ENCODE assay signal across 21 mouse cellular contexts in genomic region chr17:83482817-83483536, GRCm38 (mm10). TPM values are rescaled to one million over a fixed set of nuclear protein-coding genes. Genes with fewer than 3 reads are reported as not detected.
DNase-seq lines count a peak whose midpoint lies in the region; ATAC-seq and TF ChIP-seq lines count a peak whose summit lies in the region.
"Had no signal": no experiment of that assay in that cellular context is flagged by ENCODE, and none has a peak within 500 bp of the region (broad histone marks: within the 10 kb centered on the region; RNA-seq: fewer than 3 reads in every experiment).

No protein-coding gene starts in this region.

- 91% methylated on average over 7 of the region's 7 CpGs for WGBS in kidney, embryonic 14.5 days
- WGBS in intestine, embryonic 15.5 days = 75% methylated on average over 7 of the region's 7 CpGs
- WGBS in cerebellum, adult 2 months = 92% methylated on average over 7 of the region's 7 CpGs

- no peaks in the 10 kb centered on the region for H3K9me3 ChIP-seq in kidney, embryonic 14.5 days (ENCODE audit: control insufficient read depth, low read length)
- H3K9me3 ChIP-seq in intestine, embryonic 15.5 days = no peaks in the 10 kb centered on the region
- H3K9me3 ChIP-seq: embryonic facial prominence, embryonic 13.5 days; forebrain, embryonic 12.5 days; G1E; heart, embryonic 15.5 days; hindbrain, embryonic 13.5 days had no signal

- DNase-seq in kidney, adult 9 months = peak; percentile 36
- peak; percentile 30 for DNase-seq in A20 (ENCODE audit: low read depth, low spot score)
- DNase-seq in yolk sac, embryonic 10.5 days (ENCODE audit: low spot score) = peak; percentile 82
- DNase-seq in cerebellum, adult 2 months = no peak
- DNase-seq: adrenal gland, adult 8-10 months; adrenal gland, postnatal 36 days; B cell, adult 2 months; cerebellum, adult 8-10 months; cerebellum, postnatal 25 days; gastrocnemius, postnatal 10 days; heart, adult 2 months; heart, postnatal 14 days had no signal

- no peaks in the 10 kb centered on the region for H3K27me3 ChIP-seq in kidney, embryonic 14.5 days (ENCODE audit: control insufficient read depth, insufficient read depth, low read length)
- no peaks in the 10 kb centered on the region for H3K27me3 ChIP-seq in intestine, embryonic 15.5 days (replicated peaks)
- no peaks in the 10 kb centered on the region for H3K27me3 ChIP-seq in cerebellum, adult 2 months (ENCODE audit: control insufficient read depth, insufficient read depth, low read length)
- H3K27me3 ChIP-seq: embryonic facial prominence, embryonic 13.5 days; forebrain, embryonic 12.5 days; heart, embryonic 15.5 days; hindbrain, embryonic 13.5 days had no signal

- H3K4me2 ChIP-seq in kidney, embryonic 14.5 days (replicated peaks; ENCODE audit: low read depth, low read length) = no peak overlapping the region
- H3K4me2 ChIP-seq in intestine, embryonic 15.5 days (replicated peaks) = no peak overlapping the region
- H3K4me2 ChIP-seq: embryonic facial prominence, embryonic 13.5 days; forebrain, embryonic 12.5 days; heart, embryonic 11.5 days; heart, embryonic 15.5 days; hindbrain, embryonic 13.5 days had no signal

- TF ChIP-seq CTCF in cerebellum, adult 2 months (IDR thresholded peaks at IDR 0.05; ENCODE audit: borderline replicate concordance, insufficient read depth, low read depth, low read length) = no peak

- ATAC-seq in kidney, embryonic 14.5 days (ENCODE audit: low FRiP score, low TSS enrichment) = no peak
- peak; percentile 86 for ATAC-seq in intestine, embryonic 15.5 days
- ATAC-seq: forebrain, embryonic 16.5 days had no signal

- peaks cover 36% of the 10 kb centered on the region for H3K36me3 ChIP-seq in kidney, embryonic 14.5 days (ENCODE audit: control insufficient read depth, insufficient read depth, low read length)
- H3K36me3 ChIP-seq in intestine, embryonic 15.5 days = peaks cover 14% of the 10 kb centered on the region

- H3K4me1 ChIP-seq in kidney, embryonic 14.5 days (ENCODE audit: control insufficient read depth, insufficient read depth, low read length) = 0 out of 2 replicates have a peak, but pooled peaks cover 7% of the 10 kb centered on the region
- no peaks in the 10 kb centered on the region for H3K4me1 ChIP-seq in intestine, embryonic 15.5 days (replicated peaks)
- no peaks in the 10 kb centered on the region for H3K4me1 ChIP-seq in cerebellum, adult 2 months (ENCODE audit: control insufficient read depth, insufficient read depth, low read length)
- H3K4me1 ChIP-seq: embryonic facial prominence, embryonic 13.5 days; heart, embryonic 15.5 days had no signal

- no peak overlapping the region for H3K9ac ChIP-seq in kidney, embryonic 14.5 days (ENCODE audit: low read depth, low read length)
- H3K9ac ChIP-seq in intestine, embryonic 15.5 days = no peak overlapping the region
- H3K9ac ChIP-seq: embryonic facial prominence, embryonic 13.5 days; forebrain, embryonic 12.5 days; heart, embryonic 15.5 days; hindbrain, embryonic 13.5 days had no signal

- no peak overlapping the region for H3K27ac ChIP-seq in kidney, embryonic 14.5 days (ENCODE audit: low read depth, low read length)
- peak overlapping the region; percentile 68 for H3K27ac ChIP-seq in intestine, embryonic 15.5 days
- H3K27ac ChIP-seq in cerebellum, adult 2 months (ENCODE audit: insufficient read depth, low read length) = no peak overlapping the region
- H3K27ac ChIP-seq: embryonic facial prominence, embryonic 13.5 days; forebrain, embryonic 12.5 days; heart, adult 2 months; heart, embryonic 15.5 days; hindbrain, embryonic 13.5 days had no signal

- no peak for TF ChIP-seq POLR2A in cerebellum, adult 2 months (IDR thresholded peaks at IDR 0.05; ENCODE audit: borderline replicate concordance, insufficient read depth, low read length)

- H3K4me3 ChIP-seq in kidney, embryonic 14.5 days (ENCODE audit: low read length) = no peak overlapping the region
- no peak overlapping the region for H3K4me3 ChIP-seq in intestine, embryonic 15.5 days (replicated peaks)
- H3K4me3 ChIP-seq in cerebellum, adult 2 months (replicated peaks; ENCODE audit: insufficient read depth, low read depth, low read length) = no peak overlapping the region
- H3K4me3 ChIP-seq: embryonic facial prominence, embryonic 13.5 days; forebrain, embryonic 12.5 days; heart, adult 2 months; heart, embryonic 15.5 days; hindbrain, embryonic 13.5 days had no signal

RNA-seq across cellular contexts. Expression of gene Cox7a2l, which starts 34.2 kb away (rescaled TPM):
- 199 and 214 TPM in 2 replicates for polyA plus RNA-seq in kidney, embryonic 14.5 days (2014; fragmentation: Nextera tagmentation; extraction: Ambion mirVana)
- polyA plus RNA-seq in intestine, embryonic 15.5 days (2015; fragmentation: Nextera tagmentation; extraction: Ambion mirVana) = 181 and 186 TPM in 2 replicates
- 254 and 280 TPM in 2 replicates for polyA plus RNA-seq in cerebellum, adult 2 months (2012; rRNA removed)

Comparison
In these comparisons a context has a peak if more than half of its experiments do, and no peak if none do; other contexts are left out.
1. DNase-seq: peak in kidney, adult 9 months (single experiment), A20 (single experiment) and yolk sac, embryonic 10.5 days (single experiment); none in cerebellum, adult 2 months (0 of 2).